Mouse (Mus musculus): ENCODE measurements at regions not wholly inside any gene's neighbourhood (a gene's known extent, or its start where the extent isn't known, plus 50 kb on each side); places are given as distances from the start of the nearest gene placed in this dataset.

- DNase-seq (ENCODE audit: low spot score in 2 of 2) = no peak
These were observed 372.4 kb upstream of the Isx start for GRCm38 (mm10) chr8:74500413-74501135.

GRCm38 (mm10) chr8:74501291-74501690 is 371.7 kb upstream of the Isx start:
- peak in 1 of 2 experiments; percentile 19 for DNase-seq (ENCODE audit: low spot score in 2 of 2)
